Comparison of ENCODE assay signal across 29 mouse cellular contexts in the genomic region with DNA sequence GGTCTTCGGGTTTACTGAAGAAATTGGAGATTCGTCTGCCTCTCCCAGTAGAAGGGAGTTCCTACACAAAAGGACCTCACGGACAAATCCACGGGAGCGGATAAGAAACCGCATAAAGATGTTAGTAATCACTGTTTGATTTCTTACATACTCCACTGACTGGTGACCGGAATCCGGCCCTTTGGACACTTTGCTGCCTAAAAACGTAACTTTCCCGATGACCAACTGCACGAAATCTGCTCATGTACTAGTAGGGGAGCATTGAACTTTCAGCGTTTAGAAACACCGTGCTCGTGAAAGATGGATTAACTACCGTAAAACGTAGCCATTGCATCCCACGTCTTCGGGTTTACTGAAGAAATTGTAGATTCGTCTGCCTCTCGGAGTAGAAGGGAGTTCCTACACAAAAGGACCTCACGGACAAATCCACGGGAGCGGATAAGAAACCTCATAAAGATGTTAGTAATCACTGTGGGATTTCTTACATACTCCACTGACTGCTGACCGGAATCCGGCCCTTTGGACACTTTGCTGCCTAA. TPM values are rescaled to one million over a fixed set of nuclear protein-coding genes. Genes with fewer than 3 reads are reported as not detected.
A peak's percentile ranks its signal among the peaks of the same experiment; 100 is the strongest.
DNase-seq lines count a peak whose midpoint lies in the region; ATAC-seq and TF ChIP-seq lines count a peak whose summit lies in the region.
"Not testable (repeated sequence)": the region's sequence is repeated elsewhere in the genome, so short reads cannot be mapped to it uniquely, and the experiment has no call there.
"Had no signal": no experiment of that assay in that cellular context is flagged by ENCODE, and none has a peak within 500 bp of the region (broad histone marks: within the 10 kb centered on the region; RNA-seq: fewer than 3 reads in every experiment).

No protein-coding gene starts in this region.

- not testable (repeated sequence) for ATAC-seq in hindbrain, embryonic 11.5 days (ENCODE audit: low FRiP score); limb, embryonic 11.5 days (ENCODE audit: insufficient number of reproducible peaks, low FRiP score, low TSS enrichment, low read depth)

- not testable (repeated sequence) for H3K4me3 ChIP-seq in gastrocnemius, adult 2 months; hindbrain, embryonic 11.5 days (ENCODE audit: low read depth, low read length); limb, embryonic 11.5 days (ENCODE audit: low read depth, low read length)

- not testable (repeated sequence) for H3K36me3 ChIP-seq in hindbrain, embryonic 11.5 days (ENCODE audit: control insufficient read depth, insufficient read depth, low read length); limb, embryonic 11.5 days (ENCODE audit: control insufficient read depth, insufficient read depth, low read length)

- H3K4me2 ChIP-seq in hindbrain, embryonic 11.5 days (replicated peaks; ENCODE audit: low read depth, low read length); limb, embryonic 11.5 days (ENCODE audit: low read depth, severe bottlenecking): not testable (repeated sequence)

- WGBS in hindbrain, embryonic 11.5 days = under 1% methylated on average over 23 of the region's 25 CpGs
- WGBS in limb, embryonic 11.5 days = 1% methylated on average over 23 of the region's 25 CpGs

- H3K9ac ChIP-seq in hindbrain, embryonic 11.5 days (ENCODE audit: low read depth, low read length); limb, embryonic 11.5 days (ENCODE audit: low read length): not testable (repeated sequence)

- not testable (repeated sequence) for TF ChIP-seq CTCF in gastrocnemius, adult 2 months (IDR thresholded peaks at IDR 0.05)

- not testable (repeated sequence) for H3K4me1 ChIP-seq in hindbrain, embryonic 11.5 days (replicated peaks; ENCODE audit: control insufficient read depth, insufficient read depth, low read length); limb, embryonic 11.5 days (ENCODE audit: control insufficient read depth, insufficient read depth, low read length)

- H3K27ac ChIP-seq in gastrocnemius, adult 2 months; hindbrain, embryonic 11.5 days (ENCODE audit: low read depth, low read length); limb, embryonic 11.5 days (replicated peaks; ENCODE audit: low read depth, low read length): not testable (repeated sequence)

- peaks cover 11% of the 10 kb centered on the region; the same call in 1 of the 2 replicates for H3K27me3 ChIP-seq in hindbrain, embryonic 11.5 days (ENCODE audit: control insufficient read depth, insufficient read depth, low read length)
- H3K27me3 ChIP-seq in limb, embryonic 11.5 days (ENCODE audit: control insufficient read depth, insufficient read depth, low read length) = not testable (repeated sequence)

- intact Hi-C loops in gastrocnemius, adult 2 months (cut with DNase I) = not testable (repeated sequence)

- DNase-seq in embryo, embryonic 10 days (ENCODE audit: low spot score) = peak; percentile 3
- DNase-seq in gastrocnemius, adult 2 months = peak; percentile 10
- DNase-seq in hindbrain, embryonic 11.5 days (ENCODE audit: low spot score) = peak; percentile 35
- peak; percentile 23 for DNase-seq in limb, embryonic 11.5 days (ENCODE audit: low spot score)
- peak; percentile 24 for DNase-seq in naive thymus-derived CD4-positive, alpha-beta T cell, adult 2 months (ENCODE audit: low read depth)
- DNase-seq in spleen, postnatal 10 days (ENCODE audit: low spot score in 2 of 2) = peak; percentile 17 to 29
- DNase-seq in urinary bladder, postnatal 25 days (ENCODE audit: low spot score) = peak; percentile 9

- H3K9me3 ChIP-seq in hindbrain, embryonic 11.5 days (ENCODE audit: control insufficient read depth, low read length); limb, embryonic 11.5 days (ENCODE audit: control insufficient read depth, low read length): not testable (repeated sequence)

RNA-seq across cellular contexts. Expression of gene Gm36079, which starts 9.8 kb away (rescaled TPM):
- total RNA-seq in gastrocnemius, adult 2 months (2021) = not detected
- polyA plus RNA-seq in hindbrain, embryonic 11.5 days (2014; fragmentation: Nextera tagmentation; extraction: Ambion mirVana) = not detected in 2 replicates
- polyA plus RNA-seq in limb, embryonic 11.5 days (2014; fragmentation: Nextera tagmentation; extraction: Ambion mirVana) = not detected in 2 replicates
- total RNA-seq: adrenal gland, postnatal 10 days; forebrain, postnatal 0 days; gastrocnemius, postnatal 36 days; heart, adult 8-10 months; heart, postnatal 25 days; hindbrain, postnatal 0 days; left cerebral cortex, postnatal 14 days; megakaryocyte-erythroid progenitor cell, adult 5-6 weeks; neutrophil, adult 5-6 weeks had no signal
- polyA plus RNA-seq: activated CD4-positive, CD25-positive, alpha-beta regulatory T cell, adult 4 months; C2C12; cerebellum, adult 2 months; embryonic facial prominence, embryonic 11.5 days; forebrain, embryonic 11.5 days; forebrain, postnatal 0 days; heart, embryonic 14.5 days; hindbrain, postnatal 0 days; kidney, embryonic 15.5 days; limb, embryonic 14.5 days; liver, embryonic 13.5 days; lung, adult 2 months; midbrain, embryonic 16.5 days; myocyte; stomach, embryonic 15.5 days had no signal

RNA-seq across cellular contexts. Expression of gene Gm21188, which starts 15.3 kb away (rescaled TPM):
- total RNA-seq in gastrocnemius, adult 2 months (2021) = under 1 TPM; 0.13 to 0.22 TPM
- polyA plus RNA-seq in hindbrain, embryonic 11.5 days (2014; fragmentation: Nextera tagmentation; extraction: Ambion mirVana) = not detected in 2 replicates
- polyA plus RNA-seq in limb, embryonic 11.5 days (2014; fragmentation: Nextera tagmentation; extraction: Ambion mirVana) = not detected in 2 replicates
- total RNA-seq: forebrain, postnatal 0 days; hindbrain, postnatal 0 days; left cerebral cortex, postnatal 14 days; megakaryocyte-erythroid progenitor cell, adult 5-6 weeks had no signal
- polyA plus RNA-seq: C2C12; cerebellum, adult 2 months; embryonic facial prominence, embryonic 11.5 days; forebrain, embryonic 11.5 days; forebrain, postnatal 0 days; heart, embryonic 14.5 days; midbrain, embryonic 16.5 days; myocyte had no signal
